8 mouse cellular contexts compared by ENCODE assay signal in the genomic region with DNA sequence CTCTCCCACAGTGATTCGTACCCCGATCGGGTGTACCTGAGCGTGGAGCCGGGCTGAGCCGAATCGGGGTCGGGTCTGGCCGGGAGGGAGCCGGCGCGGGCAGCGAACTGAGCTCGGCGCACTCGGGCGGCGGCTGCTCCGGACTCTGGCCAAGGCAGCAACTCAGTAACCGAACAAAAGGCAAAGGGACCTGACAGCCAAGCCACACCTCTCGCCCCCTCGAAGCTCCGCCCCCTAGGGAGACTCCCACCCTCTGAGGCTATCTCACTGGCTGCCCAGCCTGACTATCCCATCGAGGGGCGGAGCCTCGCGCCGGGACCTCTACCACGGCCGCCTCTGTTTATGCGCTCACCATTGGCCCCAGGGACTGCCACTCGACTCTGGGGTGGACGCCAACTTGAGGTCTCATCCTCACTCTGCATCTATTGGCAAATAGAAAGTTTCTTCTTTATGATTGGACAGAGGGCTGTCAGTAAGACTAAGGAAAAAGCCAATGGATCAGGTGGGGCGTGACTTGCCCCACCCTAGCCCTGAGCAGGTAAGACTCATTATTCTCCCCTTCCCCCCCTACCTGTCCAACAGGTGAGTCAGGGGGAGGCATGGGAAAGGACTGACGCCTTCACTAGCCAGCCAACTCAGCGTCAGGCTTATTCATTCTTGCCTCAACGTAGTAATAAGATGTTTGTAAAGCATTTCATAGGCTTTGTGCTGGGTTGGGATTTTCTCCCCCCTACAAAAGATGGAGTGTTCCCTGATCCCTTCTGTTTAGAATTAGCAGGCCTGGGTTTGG. TPM values are rescaled to one million over a fixed set of nuclear protein-coding genes. Genes with fewer than 3 reads are reported as not detected.
DNase-seq lines count a peak whose midpoint lies in the region; ATAC-seq and TF ChIP-seq lines count a peak whose summit lies in the region.

A gene (minus strand): TSS at position 164 of the 790 bp plus-strand sequence.

- peak within 1 kb of the TSS; percentile 68 for H3K9ac ChIP-seq in embryonic facial prominence, embryonic 15.5 days
- H3K9ac ChIP-seq in limb, embryonic 14.5 days (ENCODE audit: low read depth, low read length, severe bottlenecking): peak within 1 kb of the TSS; percentile 72
- peak within 1 kb of the TSS; percentile 80 for H3K9ac ChIP-seq in midbrain, postnatal 0 days (replicated peaks; ENCODE audit: low read length, poor library complexity, severe bottlenecking)

- no peaks in the 10 kb centered on the region for H3K9me3 ChIP-seq in embryonic facial prominence, embryonic 15.5 days (replicated peaks)
- no peaks in the 10 kb centered on the region for H3K9me3 ChIP-seq in limb, embryonic 14.5 days (ENCODE audit: control insufficient read depth, low read length)
- H3K9me3 ChIP-seq in midbrain, postnatal 0 days (ENCODE audit: low read length): no peaks in the 10 kb centered on the region

- H3K4me2 ChIP-seq in embryonic facial prominence, embryonic 15.5 days (replicated peaks): peak within 1 kb of the TSS; percentile 66
- peak within 1 kb of the TSS; percentile 80 for H3K4me2 ChIP-seq in limb, embryonic 14.5 days (replicated peaks; ENCODE audit: low read depth, low read length, severe bottlenecking)
- H3K4me2 ChIP-seq in midbrain, postnatal 0 days (ENCODE audit: low read depth, low read length, poor library complexity, severe bottlenecking): peak within 1 kb of the TSS; percentile 79

- no peaks in the 10 kb centered on the region for H3K27me3 ChIP-seq in embryonic facial prominence, embryonic 15.5 days
- H3K27me3 ChIP-seq in limb, embryonic 14.5 days (ENCODE audit: control insufficient read depth, insufficient read depth, low read length): no peaks in the 10 kb centered on the region
- no peaks in the 10 kb centered on the region for H3K27me3 ChIP-seq in midbrain, postnatal 0 days (ENCODE audit: insufficient read depth, low read length)

- H3K4me1 ChIP-seq in bone marrow, adult 2 months (ENCODE audit: control insufficient read depth, insufficient read depth, low read length): peaks cover 2% of the 10 kb centered on the region; the same call in 1 of the 2 replicates
- peaks cover 78% of the 10 kb centered on the region for H3K4me1 ChIP-seq in embryonic facial prominence, embryonic 15.5 days
- H3K4me1 ChIP-seq in limb, embryonic 14.5 days (ENCODE audit: control insufficient read depth, insufficient read depth, low read length): peaks cover 19% of the 10 kb centered on the region
- peaks cover 17% of the 10 kb centered on the region for H3K4me1 ChIP-seq in midbrain, postnatal 0 days (ENCODE audit: insufficient read depth, low read length)

- H3K27ac ChIP-seq in bone marrow, adult 2 months (ENCODE audit: control insufficient read depth, insufficient read depth, low read depth, low read length, poor library complexity): peak within 1 kb of the TSS; percentile 54
- peak within 1 kb of the TSS; percentile 91 for H3K27ac ChIP-seq in embryonic facial prominence, embryonic 15.5 days (replicated peaks)
- H3K27ac ChIP-seq in limb, embryonic 14.5 days (replicated peaks; ENCODE audit: low read depth, low read length): peak within 1 kb of the TSS; percentile 46
- H3K27ac ChIP-seq in midbrain, postnatal 0 days (ENCODE audit: low read depth, low read length): peak within 1 kb of the TSS; percentile 75

- H3K4me3 ChIP-seq in bone marrow, adult 2 months (replicated peaks; ENCODE audit: control insufficient read depth, low read depth, low read length): peak within 1 kb of the TSS; percentile 64
- peak within 1 kb of the TSS; percentile 76 for H3K4me3 ChIP-seq in embryonic facial prominence, embryonic 15.5 days (replicated peaks)
- H3K4me3 ChIP-seq in limb, embryonic 14.5 days (replicated peaks; ENCODE audit: low read length): peak within 1 kb of the TSS; percentile 70
- H3K4me3 ChIP-seq in midbrain, postnatal 0 days (ENCODE audit: low read depth, low read length): peak within 1 kb of the TSS; percentile 86

- 6% methylated on average over 37 of the region's 37 CpGs for WGBS in bone marrow, adult 2 months
- under 1% methylated on average over 37 of the region's 37 CpGs for whole genome bisulfite sequencing in embryonic facial prominence, embryonic 15.5 days
- WGBS in limb, embryonic 14.5 days: under 1% methylated on average over 32 of the region's 37 CpGs
- WGBS in midbrain, postnatal 0 days: 1% methylated on average over 36 of the region's 37 CpGs

- no peaks in the 10 kb centered on the region for H3K36me3 ChIP-seq in embryonic facial prominence, embryonic 15.5 days
- peaks cover 3% of the 10 kb centered on the region; the same call in 1 of the 2 replicates for H3K36me3 ChIP-seq in limb, embryonic 14.5 days (ENCODE audit: control insufficient read depth, insufficient read depth, low read length)
- H3K36me3 ChIP-seq in midbrain, postnatal 0 days (ENCODE audit: insufficient read depth, low read length): no peaks in the 10 kb centered on the region

- no peak for TF ChIP-seq CTCF in bone marrow, adult 2 months (IDR thresholded peaks at IDR 0.05; ENCODE audit: control insufficient read depth, insufficient read depth, low read length)
- TF ChIP-seq CTCF in midbrain, postnatal 0 days (IDR thresholded peaks at IDR 0.05): no peak; the same call in 1 of the 2 replicates

- TF ChIP-seq POLR2A in bone marrow, adult 2 months (IDR thresholded peaks at IDR 0.05; ENCODE audit: borderline replicate concordance, control insufficient read depth, low read depth, low read length): peak; percentile 86
- TF ChIP-seq POLR2A in limb, embryonic 14.5 days (IDR thresholded peaks at IDR 0.05; ENCODE audit: borderline replicate concordance, extremely low read depth, insufficient read depth, insufficient read length): peak; percentile 84; the same call in 1 of the 2 replicates

- peak; percentile 95 for DNase-seq in 3134 (ENCODE audit: extremely low read depth, insufficient read length, low spot score)
- DNase-seq in heart, adult 8-10 months (ENCODE audit: low spot score): peak; percentile 99
- DNase-seq in kidney, adult 9 months: peak; percentile 100
- peak; percentile 99 for DNase-seq in limb, embryonic 14.5 days (ENCODE audit: low spot score)
- peak; percentile 100 for DNase-seq in midbrain, postnatal 0 days (ENCODE audit: low spot score)
- peak; percentile 87 to 91 for DNase-seq in spleen, postnatal 14 days (ENCODE audit: low spot score in 2 of 2)

- peak; percentile 98 for ATAC-seq in embryonic facial prominence, embryonic 15.5 days (ENCODE audit: insufficient number of reproducible peaks, low FRiP score, low TSS enrichment, low read depth)
- ATAC-seq in limb, embryonic 14.5 days (ENCODE audit: low FRiP score, low read depth): peak; percentile 94
- ATAC-seq in midbrain, postnatal 0 days (ENCODE audit: low FRiP score): peak; percentile 99

RNA-seq across cellular contexts. Expression of the gene that starts here (rescaled TPM):
- 11.1 and 14.8 TPM in 2 replicates for polyA plus RNA-seq in bone marrow, adult 2 months (2011; ENCODE audit: insufficient read depth, insufficient read length, low replicate concordance, missing spikeins)
- polyA plus RNA-seq in embryonic facial prominence, embryonic 15.5 days (2015; fragmentation: Nextera tagmentation; extraction: Ambion mirVana): 232 and 256 TPM in 2 replicates
- 100 to 1,000 TPM; 224 to 279 (median 261) TPM for total RNA-seq in heart, adult 8-10 months (2022)
- 111 and 123 TPM in 2 replicates for polyA plus RNA-seq in limb, embryonic 14.5 days (2012; rRNA removed)
- polyA plus RNA-seq in limb, embryonic 14.5 days (2014; fragmentation: Nextera tagmentation; extraction: Ambion mirVana): 145 and 159 TPM in 2 replicates
- total RNA-seq in midbrain, postnatal 0 days (2014; rRNA removed): 133 and 156 TPM in 2 replicates
- 69.7 and 75.5 TPM in 2 replicates for polyA plus RNA-seq in midbrain, postnatal 0 days (2015; fragmentation: Nextera tagmentation; extraction: Ambion mirVana)

Comparison
In these comparisons a context has a peak if more than half of its experiments do, and no peak if none do; other contexts are left out.
1. Peak in every context shown above with its lines: DNase-seq, ATAC-seq, H3K4me3 ChIP-seq and H3K27ac ChIP-seq.